Mouse (Mus musculus) midbrain, postnatal 0 days (tissue): ENCODE measurements at regions not wholly inside any gene's neighbourhood (a gene's known extent, or its start where the extent isn't known, plus 50 kb on each side); places are given as distances from the start of the nearest gene placed in this dataset.

Source experiments
- ATAC-seq: fragments of 200-750 bp; cut with Nextera tagmentation; 2 replicates; pipeline ENCODE4 v1.8.0; 2017; ENCODE audit warnings: moderate number of reproducible peaks, mild to moderate bottlenecking, moderate TSS enrichment, moderate library complexity; ENCODE audit not compliant: low FRiP score
- DNase-seq: peaks from one replicate; pipeline ENCODE4 v3.0.0-alpha.2; 2015; ENCODE audit warnings: low spot score
- H3K27ac ChIP-seq: fragments of 300-500 bp; sonication (generic); 2 replicates; pipeline ENCODE4 v1.5.1; 2014; ENCODE audit warnings: low read depth, mild to moderate bottlenecking, low read length, mixed read lengths
- H3K27me3 ChIP-seq: fragments of 300-500 bp; sonication (generic); 2 replicates; pipeline ENCODE4 v1.6.1; 2014; ENCODE audit warnings: low read length, control low read depth, mixed read lengths; ENCODE audit not compliant: insufficient read depth
- H3K36me3 ChIP-seq: fragments of 300-500 bp; sonication (generic); 2 replicates; pipeline ENCODE4 v1.6.1; 2014; ENCODE audit warnings: low read length, control low read depth, mixed read lengths; ENCODE audit not compliant: insufficient read depth
- H3K4me1 ChIP-seq: fragments of 300-500 bp; sonication (generic); 2 replicates; pipeline ENCODE4 v1.6.1; 2014; ENCODE audit warnings: mild to moderate bottlenecking, control low read depth, antibody characterized with exemption, low read length, mixed read lengths; ENCODE audit not compliant: insufficient read depth
- H3K4me2 ChIP-seq: fragments of 300-500 bp; sonication (generic); 2 replicates; pipeline ENCODE4 v1.6.1; 2014; ENCODE audit warnings: low read depth, mild to moderate bottlenecking, low read length, mixed read lengths; ENCODE audit not compliant: poor library complexity, severe bottlenecking
- H3K4me3 ChIP-seq: fragments of 300-500 bp; sonication (generic); 2 replicates; pipeline ENCODE4 v1.5.1; 2014; ENCODE audit warnings: low read depth, mild to moderate bottlenecking, low read length, moderate library complexity
- H3K9ac ChIP-seq: fragments of 300-500 bp; sonication (generic); replicated peaks from 2 replicates; pipeline ENCODE4 v1.6.1; 2014; ENCODE audit warnings: mild to moderate bottlenecking, low read length, moderate library complexity, mixed read lengths; ENCODE audit not compliant: poor library complexity, severe bottlenecking
- H3K9me3 ChIP-seq: fragments of 300-500 bp; sonication (generic); 2 replicates; pipeline ENCODE4 v1.6.1; 2016; ENCODE audit warnings: low read length, control low read depth
- CTCF ChIP-seq: IDR thresholded peaks from 2 replicates; pipeline ENCODE4 v1.5.1; 2016; ENCODE audit warnings: antibody characterized with exemption, mild to moderate bottlenecking
- WGBS: fragments of 180-500 bp; shearing (Covaris S2); extraction: QIAGEN DNeasy Blood & Tissue Kit; methylation state at CpG from one replicate; pipeline ENCODE4 v1.1.7; 2014; 5-methylcytosine and 5-hydroxymethylcytosine counted together

DNA sequence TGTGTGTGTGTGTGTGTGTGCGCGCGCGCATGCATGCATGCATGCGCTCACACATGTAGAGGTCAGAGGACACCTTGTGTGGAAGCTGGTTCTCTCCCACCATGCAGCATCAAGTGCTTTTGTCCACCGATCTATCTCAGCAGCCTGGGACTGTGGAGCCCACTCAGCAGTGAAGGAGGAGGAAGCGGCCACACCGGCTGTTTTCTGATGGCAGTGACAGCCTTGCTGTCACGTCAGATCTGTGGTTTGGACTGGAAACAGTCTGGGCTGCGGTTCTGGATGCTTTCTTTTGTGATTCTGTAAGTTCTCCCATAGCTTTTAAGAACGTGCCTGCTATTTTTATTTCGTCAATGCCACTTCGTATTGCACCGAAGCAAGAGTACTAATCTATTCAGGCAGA is 84.0 kb upstream of the Arl4c start:
- no peak overlapping the region for H3K4me2 ChIP-seq
- H3K4me1 ChIP-seq, result no peaks in the 10 kb centered on the region
- H3K9ac ChIP-seq, result no peak overlapping the region
- TF ChIP-seq CTCF, result no peak
- 88% methylated on average over 14 of the region's 14 CpGs for WGBS
- H3K36me3 ChIP-seq, result no peaks in the 10 kb centered on the region
- no peaks in the 10 kb centered on the region for H3K27me3 ChIP-seq
- H3K4me3 ChIP-seq, result no peak overlapping the region
- no peak for ATAC-seq
- no peak overlapping the region for H3K27ac ChIP-seq
- H3K9me3 ChIP-seq, result no peaks in the 10 kb centered on the region
- no peak for DNase-seq

DNA sequence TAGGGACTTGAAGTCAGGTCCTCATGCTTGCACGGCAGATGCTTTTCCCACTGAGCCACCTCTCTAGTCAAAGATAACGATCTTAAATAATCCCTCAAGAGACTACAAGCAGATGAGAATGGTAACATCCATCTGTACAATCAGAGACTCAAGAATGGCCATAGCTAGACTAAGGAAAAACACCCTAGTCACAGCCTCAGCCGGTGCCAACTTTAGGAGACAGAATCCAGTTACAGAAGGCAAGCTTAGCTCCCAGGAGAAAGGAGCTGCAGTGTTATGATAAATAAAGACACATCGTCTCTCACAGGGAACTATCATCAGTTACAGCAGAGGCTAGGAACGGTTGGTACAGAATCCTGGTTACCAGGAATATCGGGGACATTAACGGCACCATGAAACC is 88.7 kb upstream of the Arl4c start:
- WGBS, result 70% methylated on average over 7 of the region's 7 CpGs
- H3K4me3 ChIP-seq, result no peak overlapping the region
- no peak for TF ChIP-seq CTCF
- no peak overlapping the region for H3K4me2 ChIP-seq
- H3K9me3 ChIP-seq, result no peaks in the 10 kb centered on the region
- H3K9ac ChIP-seq, result no peak overlapping the region
- DNase-seq, result no peak
- no peak overlapping the region for H3K27ac ChIP-seq
- no peak for ATAC-seq
- H3K4me1 ChIP-seq, result no peaks in the 10 kb centered on the region
- H3K27me3 ChIP-seq, result no peaks in the 10 kb centered on the region
- H3K36me3 ChIP-seq, result no peaks in the 10 kb centered on the region

DNA sequence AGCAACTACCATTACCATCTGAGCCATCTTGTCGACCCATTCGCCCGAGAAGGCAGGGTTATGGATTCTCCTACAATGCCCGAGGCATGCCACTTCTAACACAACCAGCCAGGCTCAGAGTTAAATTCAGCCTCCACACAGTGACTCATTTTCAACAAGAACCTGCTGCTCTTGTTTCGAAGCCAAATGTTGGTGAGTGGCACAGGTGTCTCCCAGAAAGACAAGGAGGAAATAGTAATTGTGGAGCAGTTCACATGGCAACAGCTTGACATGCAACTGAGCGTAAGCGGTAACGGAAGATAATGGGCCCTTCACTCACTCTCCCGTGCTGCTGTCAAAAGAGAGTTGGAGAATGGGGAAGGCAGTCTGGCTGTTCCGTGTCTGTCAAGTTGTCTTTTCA is 92.9 kb upstream of the Arl4c start:
- Histone ChIP-seq H3K9me3 (no peaks in the 10 kb centered on the region), H3K9ac (no peak overlapping the region), H3K36me3 (no peaks in the 10 kb centered on the region), H3K27me3 (no peaks in the 10 kb centered on the region), H3K4me2 (no peak overlapping the region), H3K4me1 (no peaks in the 10 kb centered on the region), H3K27ac (no peak overlapping the region), H3K4me3 (no peak overlapping the region)
- 68% methylated on average over 10 of the region's 10 CpGs for WGBS
- ATAC-seq (no peak), DNase-seq (peak; percentile 33)
- TF ChIP-seq CTCF, result no peak

DNA sequence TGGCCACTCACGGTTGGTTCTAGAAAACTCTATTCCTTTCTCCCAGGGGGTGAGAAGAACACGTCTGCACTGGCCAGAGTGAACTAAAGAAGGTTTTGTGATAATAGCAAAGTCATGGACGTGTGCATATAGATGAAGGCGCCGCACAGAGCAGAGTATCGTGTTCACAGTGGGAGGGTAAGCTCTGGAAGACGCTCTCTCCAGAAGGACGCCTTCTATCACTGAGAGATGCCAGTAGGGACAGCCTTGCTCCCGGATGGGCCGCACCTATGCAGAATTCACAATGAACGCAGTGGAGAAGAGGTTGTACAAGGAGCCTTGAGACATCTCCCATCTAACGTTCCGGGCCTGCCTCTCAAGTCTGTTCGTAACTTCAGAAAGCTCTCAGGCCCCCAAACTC is 96.5 kb upstream of the Arl4c start:
- TF ChIP-seq CTCF, result no peak

DNA sequence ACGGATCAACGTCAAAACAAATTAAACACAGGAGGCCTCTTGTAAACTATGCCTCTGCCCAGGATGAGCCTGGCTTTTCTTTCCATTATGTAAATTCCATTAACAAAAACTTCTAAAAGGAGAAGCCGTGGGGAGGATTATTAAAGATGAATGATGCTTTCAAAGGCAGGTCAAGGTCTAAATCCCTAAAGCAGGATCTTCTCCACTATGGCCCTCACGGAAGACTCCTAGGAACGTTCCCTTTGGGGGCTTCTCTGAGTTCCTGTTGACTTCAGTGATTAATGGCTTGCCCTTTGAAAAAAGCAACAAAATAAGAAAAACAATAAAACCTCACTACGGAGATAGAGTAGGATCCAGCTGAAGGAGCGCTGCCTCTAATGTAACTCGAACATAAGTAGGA is 96.9 kb upstream of the Arl4c start:
- ATAC-seq, result no peak
- H3K9ac ChIP-seq, result no peak overlapping the region
- H3K4me3 ChIP-seq, result no peak overlapping the region
- WGBS, result 34% methylated on average over 8 of the region's 8 CpGs
- no peak overlapping the region for H3K27ac ChIP-seq
- TF ChIP-seq CTCF, result no peak
- no peaks in the 10 kb centered on the region for H3K27me3 ChIP-seq
- DNase-seq, result no peak
- no peaks in the 10 kb centered on the region for H3K9me3 ChIP-seq
- no peak overlapping the region for H3K4me2 ChIP-seq
- no peaks in the 10 kb centered on the region for H3K4me1 ChIP-seq
- no peaks in the 10 kb centered on the region for H3K36me3 ChIP-seq

More for the DNA sequence above, 96.5 kb upstream of the Arl4c start:
- no peaks in the 10 kb centered on the region for H3K36me3 ChIP-seq
- no peak overlapping the region for H3K4me3 ChIP-seq
- no peak overlapping the region for H3K4me2 ChIP-seq
- H3K9me3 ChIP-seq, result no peaks in the 10 kb centered on the region
- WGBS, result 48% methylated on average over 14 of the region's 14 CpGs
- H3K27ac ChIP-seq, result no peak overlapping the region
- DNase-seq (no peak), ATAC-seq (no peak)
- H3K27me3 ChIP-seq, result no peaks in the 10 kb centered on the region
- no peaks in the 10 kb centered on the region for H3K4me1 ChIP-seq
- no peak overlapping the region for H3K9ac ChIP-seq

DNA sequence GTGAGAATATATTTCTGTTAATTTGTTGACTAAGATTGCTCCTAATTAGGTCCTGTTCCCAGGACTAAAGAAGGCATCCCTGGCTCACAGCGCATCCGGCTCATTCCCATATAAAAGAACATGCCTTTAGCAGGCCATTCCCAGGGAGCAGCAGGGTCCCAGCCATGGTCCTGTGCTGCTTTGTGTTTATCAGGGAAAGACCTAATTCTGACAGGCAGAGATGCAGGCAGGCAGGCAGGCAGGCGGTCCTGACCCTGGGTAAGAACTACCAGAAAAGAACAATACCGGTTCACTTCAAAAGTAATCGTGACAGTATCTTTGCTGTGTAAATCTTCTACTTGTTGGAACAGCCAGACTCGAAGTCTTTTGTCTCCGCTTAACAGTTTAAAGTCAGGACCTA is 97.3 kb upstream of the Arl4c start:
- no peak for TF ChIP-seq CTCF
- 28% methylated on average over 7 of the region's 7 CpGs for WGBS
- no peak for ATAC-seq

DNA sequence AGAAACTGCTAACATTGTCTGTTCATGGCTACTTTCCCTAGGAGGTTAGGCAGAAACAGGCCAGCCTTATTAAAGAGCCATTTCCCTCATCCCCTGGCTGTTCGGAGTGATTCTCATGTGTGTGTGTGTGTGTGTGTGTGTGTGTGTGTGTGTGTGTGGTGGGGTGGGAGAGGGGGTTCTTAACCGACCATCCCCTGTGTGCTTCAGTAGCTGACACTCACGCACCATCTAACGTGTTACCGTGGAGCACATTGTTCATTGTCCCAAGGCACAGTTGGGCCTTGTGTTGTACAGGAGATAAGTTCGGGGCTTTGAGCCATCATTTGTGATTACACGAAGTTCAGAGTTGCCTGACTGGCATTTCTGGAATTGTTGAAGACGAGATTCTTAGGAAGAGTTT is 97.8 kb upstream of the Arl4c start:
- WGBS, result 36% methylated on average over 8 of the region's 8 CpGs
- no peaks in the 10 kb centered on the region for H3K4me1 ChIP-seq
- H3K4me3 ChIP-seq, result no peak overlapping the region
- H3K9ac ChIP-seq, result no peak overlapping the region
- H3K27me3 ChIP-seq, result no peaks in the 10 kb centered on the region
- ATAC-seq, result no peak
- no peak overlapping the region for H3K4me2 ChIP-seq
- no peak overlapping the region for H3K27ac ChIP-seq
- H3K36me3 ChIP-seq, result no peaks in the 10 kb centered on the region
- no peak for DNase-seq
- no peaks in the 10 kb centered on the region for H3K9me3 ChIP-seq
- no peak for TF ChIP-seq CTCF

More for the DNA sequence above, 97.3 kb upstream of the Arl4c start:
- H3K9me3 ChIP-seq, result no peaks in the 10 kb centered on the region
- no peaks in the 10 kb centered on the region for H3K4me1 ChIP-seq
- no peak for DNase-seq
- H3K4me3 ChIP-seq, result no peak overlapping the region
- no peak overlapping the region for H3K4me2 ChIP-seq
- no peak overlapping the region for H3K27ac ChIP-seq
- H3K27me3 ChIP-seq, result no peaks in the 10 kb centered on the region
- 0 out of 2 replicates have a peak overlapping the region, but pooled peaks have one; percentile 8 for H3K9ac ChIP-seq
- H3K36me3 ChIP-seq, result no peaks in the 10 kb centered on the region
